Mouse (Mus musculus): ENCODE results near the gene Pnmal2.

- TF ChIP-seq POLR2A (IDR thresholded peaks at IDR 0.05; ENCODE audit: low read depth, low read length) (no peak), CTCF (IDR thresholded peaks at IDR 0.05; ENCODE audit: borderline replicate concordance, insufficient read depth, low read length) (no peak)
Measured at GRCm38 (mm10) chr7:16919395-16920149, 24.9 kb upstream of the Pnmal2 start.
